Mouse (Mus musculus) mouse embryonic stem cell (cell line): ENCODE data around the gene Fam189a1.

Experiments
- in situ Hi-C, 2 experiments: fragments of 300-500 bp; cut with MboI; formaldehyde crosslinking; loops; 1 replicate in 1 of 2; 3 replicates in 1 of 2; pipeline ENCODE4 v1.14.3; 2019 to 2020; ENCODE audit warnings: low sequenced_read_pairs in 2 of 2, low pct_unique_long_range_greater_than_20kb in 1 of 2, mixed read lengths in 1 of 2; ENCODE audit not compliant: unreplicated experiment in 1 of 2

The Fam189a1 gene

GRCm38 (mm10) chr7:65156514-65156911 is at the start of gene Fam189a1:
Gene Fam189a1, minus strand, starts transcription at chr7:65156570.
- in situ Hi-C loops: no loop called here

- in situ Hi-C loops: no loop called here
Observed at GRCm38 (mm10) chr7:65206021-65206420, 49.7 kb upstream of the Fam189a1 start.

DNA sequence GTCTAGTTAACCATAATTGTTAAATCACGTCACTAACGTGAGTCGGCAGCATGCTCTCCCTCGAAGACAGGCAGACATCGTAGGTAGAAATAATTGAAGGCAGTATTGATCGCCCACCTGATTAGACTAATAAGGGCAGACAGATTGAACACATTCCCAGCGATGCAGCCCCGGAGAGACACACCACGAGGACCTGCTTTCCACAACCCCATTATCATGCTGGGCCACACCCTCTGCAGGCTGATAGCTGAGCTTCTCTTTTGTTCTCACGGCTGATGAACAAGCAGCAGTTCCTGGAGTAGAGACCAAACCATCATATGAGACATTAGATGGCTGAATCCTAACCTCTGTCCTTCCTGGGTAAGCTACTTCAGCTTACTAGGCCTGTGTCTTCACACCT is 46.3 kb upstream of the Fam189a1 start:
- in situ Hi-C loops: no loop called here

GRCm38 (mm10) chr7:65180694-65181093 is 24.3 kb upstream of the Fam189a1 start:
- in situ Hi-C loops: no loop called here

DNA sequence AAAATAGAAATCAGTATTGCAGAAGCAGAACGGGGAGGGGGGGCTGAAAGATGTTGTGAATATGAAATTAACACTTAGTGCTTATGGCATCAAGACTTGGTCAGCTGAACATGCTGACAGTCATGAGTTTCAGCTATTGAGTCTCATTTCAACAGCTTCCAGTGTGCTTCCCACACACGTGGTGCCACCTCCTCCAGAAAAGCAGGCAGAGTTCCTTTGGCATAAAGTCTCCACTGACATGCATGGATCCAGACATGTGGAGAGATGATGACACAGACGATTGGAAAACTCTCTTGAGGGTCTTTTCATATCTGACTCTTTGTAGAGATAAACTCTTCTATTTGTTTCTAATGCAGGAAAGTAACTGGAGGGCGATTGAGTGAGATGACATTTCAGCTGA is 14.4 kb upstream of the Fam189a1 start:
- in situ Hi-C loops: no loop called here

DNA sequence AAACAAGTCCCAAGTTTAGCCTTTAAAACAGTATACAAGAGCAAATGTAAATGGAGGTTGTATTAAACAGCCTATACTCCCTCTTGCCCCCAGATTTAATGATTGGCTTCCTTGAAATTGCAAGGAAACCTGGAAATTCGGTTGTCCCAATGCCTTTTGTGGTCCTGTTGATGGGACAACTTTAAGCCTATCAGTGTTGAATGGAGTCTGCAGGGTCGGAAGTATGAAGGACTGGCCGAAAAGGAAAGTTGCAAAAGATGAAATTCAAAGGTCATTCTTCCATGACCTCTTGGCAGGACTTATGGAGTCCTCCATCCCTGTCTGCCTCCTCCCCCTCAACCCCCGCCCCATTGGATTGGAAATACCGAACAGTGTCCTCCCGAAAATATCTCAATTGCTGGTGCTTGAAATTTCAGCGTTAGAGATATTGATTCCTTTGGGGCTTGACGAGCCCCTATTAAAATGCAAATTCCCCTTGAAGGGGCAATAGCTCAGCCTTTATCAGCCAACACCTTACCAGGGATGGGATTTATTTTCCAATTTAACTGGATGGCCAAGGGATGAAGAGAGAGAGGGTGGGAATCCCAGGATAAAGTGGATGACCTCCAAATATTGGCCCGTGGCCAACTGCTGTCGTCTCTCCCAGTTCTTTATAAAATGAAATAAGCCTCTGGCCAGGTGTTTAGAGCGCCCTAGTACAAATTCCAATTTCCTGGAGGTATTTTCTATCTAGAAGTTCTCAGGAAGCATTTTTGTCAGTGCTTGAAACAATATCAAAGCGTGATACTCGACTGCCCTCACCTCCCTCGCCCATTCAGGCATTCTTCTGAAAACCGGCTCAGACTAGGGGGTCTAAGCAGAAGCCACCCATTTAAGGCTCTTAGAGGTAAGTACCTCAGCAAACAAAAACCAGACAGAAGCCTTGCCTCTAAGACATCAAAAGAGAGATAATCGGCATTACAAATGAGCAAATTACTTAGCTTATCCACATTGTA is 958 bp upstream of the Fam189a1 start:
- in situ Hi-C loops: no loop called here

DNA sequence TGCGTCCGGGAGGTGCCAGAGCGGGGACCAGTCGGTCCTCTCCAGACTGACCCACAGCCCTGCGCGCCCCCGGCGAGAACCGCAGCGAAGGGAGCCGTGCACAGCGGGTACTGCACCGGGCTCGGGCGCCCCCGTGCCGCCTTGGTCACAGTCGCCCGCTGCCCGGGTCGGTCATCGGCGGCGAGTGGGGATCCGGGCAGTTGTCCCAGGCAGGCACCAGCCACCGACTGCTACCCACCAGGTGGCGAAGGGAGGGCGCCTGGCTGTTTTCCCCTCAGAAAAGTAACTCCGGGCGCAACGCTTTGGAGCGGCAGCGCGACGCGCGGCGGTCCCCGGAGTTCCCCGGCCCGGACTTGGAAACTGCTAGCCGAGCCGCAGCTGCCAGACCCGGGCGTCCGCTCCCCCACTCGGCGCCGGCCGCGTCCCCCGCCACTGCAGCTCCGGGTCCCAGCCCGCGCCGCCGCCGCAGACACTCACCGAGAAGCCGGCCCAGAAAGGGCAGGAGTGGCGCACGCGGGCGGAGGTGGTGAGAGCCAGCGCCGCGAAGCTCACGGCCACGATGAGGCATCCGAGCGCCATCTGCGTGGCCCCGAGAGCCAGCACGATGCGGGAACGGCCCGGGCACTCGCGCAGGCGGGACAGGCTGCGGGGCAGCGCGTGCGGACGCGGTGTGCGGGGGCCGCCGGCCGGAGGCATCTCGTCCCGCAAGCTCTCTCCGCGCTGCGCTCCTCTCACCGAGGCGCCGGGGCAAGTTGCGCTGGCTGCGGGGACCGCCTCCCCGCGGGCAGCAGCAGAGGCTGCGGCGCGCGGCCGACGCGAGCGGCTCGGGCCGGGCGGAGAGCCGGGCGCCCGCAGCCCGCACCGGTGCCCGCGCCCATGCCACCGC is 499 bp downstream of the Fam189a1 start:
- in situ Hi-C loops: no loop called here

DNA sequence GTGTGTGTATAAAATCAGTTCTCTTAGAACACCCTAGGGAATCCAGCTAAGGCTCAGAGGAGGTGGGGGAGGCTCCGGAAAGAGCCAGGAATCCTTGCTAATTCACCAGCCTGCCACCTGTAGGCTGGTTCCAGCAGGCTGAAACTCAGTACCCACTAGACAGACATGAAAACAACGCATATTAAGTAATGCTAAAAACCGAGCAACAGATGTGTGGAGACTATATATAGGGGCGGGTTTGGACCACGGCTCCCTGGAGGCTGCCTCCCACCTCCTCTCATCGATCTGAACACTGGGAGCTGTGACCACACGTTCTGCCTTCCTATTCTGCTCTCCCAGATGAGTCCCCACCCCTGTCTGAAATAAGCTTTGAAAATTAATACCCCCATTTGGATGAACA is 1.8 kb downstream of the Fam189a1 start:
- in situ Hi-C loops: no loop called here

DNA sequence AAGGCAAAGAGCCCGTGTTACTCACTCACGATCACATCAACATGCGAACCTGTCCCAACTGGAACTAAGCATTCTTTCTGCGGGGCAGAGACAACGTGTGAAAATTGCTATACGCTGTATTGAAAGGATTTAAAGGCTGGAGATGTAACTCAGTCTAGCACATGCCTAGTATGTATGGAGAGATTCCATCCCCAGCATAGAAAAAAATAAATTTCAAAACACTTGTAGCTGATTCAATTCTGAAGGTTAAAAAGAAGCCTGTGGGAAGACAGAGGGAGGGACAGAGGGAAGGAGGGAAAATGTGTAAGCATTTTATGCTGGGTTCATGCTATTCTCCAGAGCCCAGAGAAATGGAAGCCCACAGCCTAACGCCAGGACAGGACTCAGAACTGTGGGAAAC is 2.5 kb downstream of the Fam189a1 start:
- in situ Hi-C loops: no loop called here

GRCm38 (mm10) chr7:65151526-65151925 is 4.8 kb downstream of the Fam189a1 start:
- in situ Hi-C loops: no loop called here

DNA sequence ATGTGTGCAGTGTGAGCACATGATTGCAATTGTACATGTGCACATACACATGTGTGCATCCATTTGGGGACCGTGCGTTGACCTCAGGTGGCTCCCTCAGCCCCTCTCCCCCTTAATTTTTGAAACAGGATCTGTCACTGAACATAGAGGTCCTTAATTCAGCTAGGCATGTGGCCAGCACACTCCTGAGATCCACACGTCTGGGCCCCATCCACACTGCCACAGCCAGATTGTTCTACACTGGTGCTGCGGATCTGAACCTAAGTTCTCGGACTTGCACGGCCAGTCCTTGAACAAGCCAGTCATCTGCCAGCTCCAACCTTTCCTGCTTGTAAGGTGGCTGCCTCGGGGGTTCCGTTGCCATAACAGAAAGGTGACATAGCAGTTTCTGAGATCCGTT is 7.3 kb downstream of the Fam189a1 start:
- in situ Hi-C loops: no loop called here

GRCm38 (mm10) chr7:65144881-65145280 is 11.5 kb downstream of the Fam189a1 start:
- in situ Hi-C loops: no loop called here

DNA sequence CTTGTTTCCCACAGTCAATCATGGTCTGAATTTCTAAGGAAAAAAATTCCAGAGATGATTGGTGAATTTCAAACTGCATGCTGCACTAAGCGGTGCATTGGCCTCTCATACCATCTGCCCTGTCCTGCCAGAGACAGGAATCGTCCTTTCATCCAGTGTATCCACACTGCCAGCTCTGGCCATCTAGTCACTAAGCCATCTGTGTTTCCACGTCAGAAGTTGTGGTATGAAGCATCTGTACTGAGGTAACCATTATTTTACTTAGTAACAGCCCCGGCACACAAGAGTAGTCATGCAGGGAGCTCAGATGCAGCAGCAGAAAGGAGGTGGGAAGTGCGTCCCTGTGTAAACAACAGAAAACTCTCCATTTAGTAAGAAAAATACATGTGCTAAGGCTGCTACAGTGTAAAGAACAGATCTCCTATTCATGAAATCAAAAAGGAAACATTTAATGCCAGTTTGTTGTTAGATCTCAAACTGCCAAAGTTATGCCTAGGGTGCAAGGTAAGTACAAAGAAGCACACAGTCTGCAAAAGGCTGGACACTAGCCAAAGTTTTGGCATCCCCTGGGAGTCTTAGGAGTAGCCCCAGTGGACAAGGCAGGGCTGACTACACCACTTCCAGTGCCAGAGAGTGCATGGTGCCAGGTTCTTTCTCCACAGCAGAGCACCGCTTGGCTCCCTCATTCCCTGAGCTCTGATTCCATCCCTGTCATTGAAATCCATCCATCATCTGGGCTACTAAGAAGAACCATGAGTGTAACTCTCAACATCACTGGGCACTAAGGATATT is 14.3 kb downstream of the Fam189a1 start:
- in situ Hi-C loops: no loop called here

- in situ Hi-C loops: no loop called here
Observed at GRCm38 (mm10) chr7:65140832-65141231, 15.5 kb downstream of the Fam189a1 start.

- in situ Hi-C loops: no loop called here
Observed at GRCm38 (mm10) chr7:65140099-65140498, 16.3 kb downstream of the Fam189a1 start.

DNA sequence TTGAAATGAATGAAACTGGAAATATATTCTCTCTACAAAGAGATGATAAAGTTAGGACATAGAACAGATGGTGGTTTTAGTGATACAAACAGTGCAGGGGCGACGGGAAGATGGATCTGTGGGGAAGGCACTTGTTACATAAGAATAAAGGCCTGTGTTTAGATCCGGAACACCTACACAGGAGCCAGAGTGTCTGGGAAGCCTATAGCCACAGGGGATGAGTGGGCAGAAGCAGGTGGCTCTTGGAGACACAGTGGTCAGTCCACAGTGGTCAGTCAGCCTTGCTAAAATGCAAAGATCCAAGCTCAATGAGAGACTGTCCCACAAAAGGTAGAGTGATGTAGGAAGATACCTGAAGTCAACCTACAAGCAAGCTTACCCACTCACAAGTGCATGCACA is 32.6 kb downstream of the Fam189a1 start:
- in situ Hi-C loops: no loop called here

DNA sequence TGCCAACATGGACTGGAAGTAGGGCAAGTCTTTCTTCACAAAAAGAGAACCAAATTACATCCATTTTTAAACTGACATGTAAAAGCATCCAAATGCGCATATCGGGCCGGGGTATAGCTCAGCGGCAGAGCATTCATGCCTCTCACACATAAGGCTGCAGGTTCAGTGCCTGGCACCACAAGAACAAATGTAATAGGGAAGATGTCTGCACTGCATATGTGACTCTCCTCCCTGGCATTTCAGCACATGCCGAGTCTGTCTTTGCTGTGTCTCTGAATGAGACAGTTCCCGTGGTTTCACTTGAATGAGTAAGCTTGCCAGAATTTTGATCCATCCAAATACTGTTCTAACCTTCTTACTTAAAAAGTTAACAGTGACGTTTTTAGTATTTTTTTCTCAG is 39.5 kb downstream of the Fam189a1 start:
- in situ Hi-C loops: no loop called here

GRCm38 (mm10) chr7:65115366-65115765 is 41.0 kb downstream of the Fam189a1 start:
- in situ Hi-C loops: no loop called here

GRCm38 (mm10) chr7:65111664-65112063 is 44.7 kb downstream of the Fam189a1 start:
- in situ Hi-C loops: no loop called here
